Mouse (Mus musculus) heart, embryonic 11.5 days (tissue): ENCODE data around the gene Pepd. TPM values are rescaled to one million over a fixed set of nuclear protein-coding genes. Genes with fewer than 3 reads are reported as not detected.

Source experiments
- ATAC-seq: fragments of 200-750 bp; cut with Nextera tagmentation; replicated peaks from 2 replicates; pipeline ENCODE4 v1.8.0; 2017; ENCODE audit warnings: moderate library complexity; ENCODE audit not compliant: insufficient number of reproducible peaks, low FRiP score, low TSS enrichment
- H3K27ac ChIP-seq: fragments of 300-500 bp; sonication (generic); 2 replicates; pipeline ENCODE4 v1.5.1; 2014; ENCODE audit warnings: mild to moderate bottlenecking, low read depth, low read length
- H3K27me3 ChIP-seq: fragments of 300-500 bp; sonication (generic); 2 replicates; pipeline ENCODE4 v1.6.1; 2014; ENCODE audit warnings: mild to moderate bottlenecking, low read length, mixed read lengths; ENCODE audit not compliant: control insufficient read depth, insufficient read depth
- H3K36me3 ChIP-seq: fragments of 300-500 bp; sonication (generic); 2 replicates; pipeline ENCODE4 v1.6.1; 2014; ENCODE audit warnings: mild to moderate bottlenecking, low read length, moderate library complexity, mixed read lengths; ENCODE audit not compliant: control insufficient read depth, insufficient read depth
- H3K4me1 ChIP-seq: fragments of 300-500 bp; sonication (generic); 2 replicates; pipeline ENCODE4 v1.6.1; 2014; ENCODE audit warnings: low read length; ENCODE audit not compliant: control insufficient read depth, insufficient read depth
- H3K4me2 ChIP-seq: fragments of 300-500 bp; sonication (generic); 2 replicates; pipeline ENCODE4 v1.6.1; 2014; ENCODE audit warnings: mild to moderate bottlenecking, moderate library complexity
- H3K4me3 ChIP-seq: fragments of 300-500 bp; sonication (generic); 2 replicates; pipeline ENCODE4 v1.5.1; 2014; ENCODE audit warnings: low read depth, low read length
- H3K9ac ChIP-seq: fragments of 300-500 bp; sonication (generic); 2 replicates; pipeline ENCODE4 v1.6.1; 2014; ENCODE audit warnings: mild to moderate bottlenecking, low read depth, low read length, moderate library complexity
- H3K9me3 ChIP-seq: fragments of 300-500 bp; sonication (generic); replicated peaks from 2 replicates; pipeline ENCODE4 v1.6.1; 2016; ENCODE audit warnings: low read length; ENCODE audit not compliant: control insufficient read depth
- WGBS: fragments of 180-500 bp; shearing (Covaris S2); extraction: QIAGEN DNeasy Blood & Tissue Kit; methylation state at CpG from one replicate; pipeline ENCODE4 v1.1.7; 2014; ENCODE audit not compliant: insufficient replicate concordance; 5-methylcytosine and 5-hydroxymethylcytosine counted together
- polyA plus RNA-seq: library from polyadenylated mRNA; unstranded; fragments of >200 nt; fragmentation: Nextera tagmentation; extraction: Ambion mirVana; gene quantifications from 2 replicates; pipeline ENCODE4 v1.2.1, GENCODE M21; 2014

The Pepd gene
- polyA plus RNA-seq, 1 experiment from 2014 or later, result 54.0 TPM

- Histone ChIP-seq H3K9ac (no peak overlapping the region), H3K27me3 (no peaks in the 10 kb centered on the region), H3K4me3 (no peak overlapping the region), H3K36me3 (no peaks in the 10 kb centered on the region), H3K27ac (no peak overlapping the region), H3K4me2 (no peak overlapping the region), H3K9me3 (no peaks in the 10 kb centered on the region), H3K4me1 (no peaks in the 10 kb centered on the region)
- ATAC-seq, result no peak
- 80% methylated on average over 11 of the region's 11 CpGs for WGBS
These were observed 51.9 kb downstream of the Pepd start for GRCm38 (mm10) chr7:34963889-34964645.

- no peak for ATAC-seq
- 79% methylated on average over 3 of the region's 3 CpGs for WGBS
These were observed 55.2 kb downstream of the Pepd start for GRCm38 (mm10) chr7:34967362-34967761.

GRCm38 (mm10) chr7:34968749-34969433 is 56.7 kb downstream of the Pepd start:
- 76% methylated on average over 3 of the region's 3 CpGs for WGBS
- H3K4me3 ChIP-seq, result no peak overlapping the region
- peaks cover 4% of the 10 kb centered on the region for H3K4me1 ChIP-seq
- no peaks in the 10 kb centered on the region for H3K27me3 ChIP-seq
- no peaks in the 10 kb centered on the region for H3K9me3 ChIP-seq
- peaks cover 5% of the 10 kb centered on the region; the same call in 1 of the 2 replicates for H3K36me3 ChIP-seq
- H3K4me2 ChIP-seq, result no peak overlapping the region
- H3K27ac ChIP-seq, result peak overlapping the region; percentile 29; the same call in 1 of the 2 replicates
- no peak overlapping the region for H3K9ac ChIP-seq
- ATAC-seq, result peak; percentile 77; the same call in 1 of the 2 replicates

More at GRCm38 (mm10) chr7:34967362-34967761, 55.2 kb downstream of the Pepd start:
- H3K9me3 ChIP-seq, result no peaks in the 10 kb centered on the region
- no peak overlapping the region for H3K4me2 ChIP-seq
- H3K4me3 ChIP-seq, result no peak overlapping the region
- no peak overlapping the region for H3K27ac ChIP-seq
- H3K4me1 ChIP-seq, result no peaks in the 10 kb centered on the region
- H3K36me3 ChIP-seq, result peaks cover 5% of the 10 kb centered on the region; the same call in 1 of the 2 replicates
- no peak overlapping the region for H3K9ac ChIP-seq
- no peaks in the 10 kb centered on the region for H3K27me3 ChIP-seq

GRCm38 (mm10) chr7:34971826-34972225 is 59.6 kb downstream of the Pepd start:
- Histone ChIP-seq H3K9ac (no peak overlapping the region), H3K27me3 (no peaks in the 10 kb centered on the region), H3K4me2 (no peak overlapping the region), H3K27ac (no peak overlapping the region), H3K4me3 (no peak overlapping the region), H3K4me1 (peaks cover 4% of the 10 kb centered on the region), H3K36me3 (peaks cover 5% of the 10 kb centered on the region; the same call in 1 of the 2 replicates), H3K9me3 (no peaks in the 10 kb centered on the region)
- no peak for ATAC-seq
- 80% methylated on average over 10 of the region's 10 CpGs for WGBS

GRCm38 (mm10) chr7:34972990-34973440 is 60.8 kb downstream of the Pepd start:
- WGBS, result 59% methylated on average over 4 of the region's 4 CpGs
- Histone ChIP-seq H3K4me2 (no peak overlapping the region), H3K9me3 (no peaks in the 10 kb centered on the region), H3K9ac (no peak overlapping the region), H3K36me3 (peaks cover 5% of the 10 kb centered on the region; the same call in 1 of the 2 replicates), H3K27ac (no peak overlapping the region), H3K27me3 (no peaks in the 10 kb centered on the region), H3K4me1 (peaks cover 4% of the 10 kb centered on the region), H3K4me3 (no peak overlapping the region)
- ATAC-seq, result no peak

- H3K27me3 ChIP-seq, result no peaks in the 10 kb centered on the region
- 81% methylated on average over 3 of the region's 3 CpGs for whole genome bisulfite sequencing
- peaks cover 8% of the 10 kb centered on the region for H3K4me1 ChIP-seq
- H3K9ac ChIP-seq, result no peak overlapping the region
- peaks cover 5% of the 10 kb centered on the region; the same call in 1 of the 2 replicates for H3K36me3 ChIP-seq
- no peak overlapping the region for H3K4me2 ChIP-seq
- no peak for ATAC-seq
- H3K27ac ChIP-seq, result no peak overlapping the region
- H3K4me3 ChIP-seq, result no peak overlapping the region
- H3K9me3 ChIP-seq, result no peaks in the 10 kb centered on the region
These were observed 61.7 kb downstream of the Pepd start for GRCm38 (mm10) chr7:34973877-34974276.

GRCm38 (mm10) chr7:34975913-34976312 is 63.7 kb downstream of the Pepd start:
- Histone ChIP-seq H3K4me2 (no peak overlapping the region), H3K27ac (no peak overlapping the region), H3K9ac (no peak overlapping the region), H3K4me1 (peaks cover 8% of the 10 kb centered on the region), H3K9me3 (no peaks in the 10 kb centered on the region), H3K27me3 (no peaks in the 10 kb centered on the region), H3K36me3 (no peaks in the 10 kb centered on the region; the same call in 1 of the 2 replicates), H3K4me3 (no peak overlapping the region)
- ATAC-seq, result no peak
- 88% methylated on average over 12 of the region's 12 CpGs for WGBS

- Histone ChIP-seq H3K27me3 (no peaks in the 10 kb centered on the region), H3K9me3 (no peaks in the 10 kb centered on the region), H3K4me1 (peaks cover 8% of the 10 kb centered on the region), H3K27ac (no peak overlapping the region), H3K4me2 (no peak overlapping the region), H3K36me3 (no peaks in the 10 kb centered on the region), H3K4me3 (no peak overlapping the region), H3K9ac (no peak overlapping the region)
- no peak for ATAC-seq
- WGBS, result 83% methylated on average over 4 of the region's 4 CpGs
These were observed 65.2 kb downstream of the Pepd start for GRCm38 (mm10) chr7:34977403-34977802.
